Mouse (Mus musculus) limb, embryonic 15.5 days (tissue): ENCODE data around the gene Slc7a10. TPM values are rescaled to one million over a fixed set of nuclear protein-coding genes. Genes with fewer than 3 reads are reported as not detected.
"Not testable (repeated sequence)": the region's sequence is repeated elsewhere in the genome, so short reads cannot be mapped to it uniquely, and the experiment has no call there.

Experiments
- ATAC-seq: fragments of 200-750 bp; cut with Nextera tagmentation; 2 replicates; pipeline ENCODE4 v1.8.0; 2017; ENCODE audit warnings: low read depth, moderate TSS enrichment; ENCODE audit not compliant: insufficient number of reproducible peaks, low FRiP score, low TSS enrichment
- H3K27ac ChIP-seq: fragments of 300-500 bp; sonication (generic); 2 replicates; pipeline ENCODE4 v1.5.1; 2015; ENCODE audit warnings: moderate library complexity, mild to moderate bottlenecking, inconsistent platforms
- H3K27me3 ChIP-seq: fragments of 300-500 bp; sonication (generic); 2 replicates; pipeline ENCODE4 v1.6.1; 2015; ENCODE audit warnings: inconsistent platforms
- H3K36me3 ChIP-seq: fragments of 300-500 bp; sonication (generic); 2 replicates; pipeline ENCODE4 v1.6.1; 2015; ENCODE audit warnings: inconsistent platforms
- H3K4me1 ChIP-seq: fragments of 300-500 bp; sonication (generic); 2 replicates; pipeline ENCODE4 v1.6.1; 2015; ENCODE audit warnings: inconsistent platforms
- H3K4me2 ChIP-seq: fragments of 300-500 bp; sonication (generic); 2 replicates; pipeline ENCODE4 v1.6.1; 2015; ENCODE audit warnings: mild to moderate bottlenecking, inconsistent platforms
- H3K4me3 ChIP-seq: fragments of 300-500 bp; sonication (generic); 2 replicates; pipeline ENCODE4 v1.5.1; 2015; ENCODE audit warnings: mild to moderate bottlenecking, inconsistent platforms
- H3K9ac ChIP-seq: fragments of 300-500 bp; sonication (generic); 2 replicates; pipeline ENCODE4 v1.6.1; 2015; ENCODE audit warnings: inconsistent platforms
- H3K9me3 ChIP-seq: fragments of 300-500 bp; sonication (generic); 2 replicates; pipeline ENCODE4 v1.6.1; 2016; ENCODE audit warnings: inconsistent platforms
- WGBS: fragments of 180-500 bp; shearing (Covaris S2); methylation state at CpG from one replicate; pipeline ENCODE4 v1.1.7; 2015; 5-methylcytosine and 5-hydroxymethylcytosine counted together
- polyA plus RNA-seq: library from polyadenylated mRNA; unstranded; fragments of >200 nt; fragmentation: Nextera tagmentation; extraction: Ambion mirVana; gene quantifications from 2 replicates; pipeline ENCODE4 v1.2.1, GENCODE M21; 2015

The Slc7a10 gene
- polyA plus RNA-seq, 1 experiment from 2014 or later: 6.7 TPM

DNA sequence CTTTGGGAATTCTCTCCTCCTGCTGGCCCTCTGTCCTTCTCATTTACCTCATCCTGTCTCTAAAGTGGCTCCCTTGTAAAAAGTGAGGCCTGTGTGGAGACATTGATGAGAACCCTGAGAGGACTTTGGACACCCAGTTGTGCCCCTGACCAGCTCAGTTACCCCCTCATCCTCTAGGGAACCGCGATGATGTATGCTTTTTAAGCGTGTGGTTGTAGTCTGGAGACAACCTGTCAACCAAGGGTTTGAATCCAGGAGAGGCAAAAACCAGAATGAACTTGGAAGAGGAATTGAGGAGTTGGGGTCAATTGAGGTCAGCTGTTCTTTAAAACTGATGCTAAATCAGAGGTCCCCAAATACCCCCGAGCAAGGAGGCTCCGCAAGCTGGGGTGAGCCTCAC, 29.5 kb downstream of the Slc7a10 start:
- ATAC-seq: no peak
- WGBS: 43% methylated on average over 5 of the region's 5 CpGs
- H3K27me3 ChIP-seq: peaks cover 5% of the 10 kb centered on the region; the same call in 1 of the 2 replicates
- no peak overlapping the region for H3K27ac ChIP-seq
- peak overlapping the region; percentile 78 for H3K4me3 ChIP-seq
- no peak overlapping the region for H3K9ac ChIP-seq
- H3K4me2 ChIP-seq: peak overlapping the region; percentile 86
- H3K9me3 ChIP-seq: no peaks in the 10 kb centered on the region
- peaks cover 18% of the 10 kb centered on the region for H3K4me1 ChIP-seq
- peaks cover 9% of the 10 kb centered on the region for H3K36me3 ChIP-seq

DNA sequence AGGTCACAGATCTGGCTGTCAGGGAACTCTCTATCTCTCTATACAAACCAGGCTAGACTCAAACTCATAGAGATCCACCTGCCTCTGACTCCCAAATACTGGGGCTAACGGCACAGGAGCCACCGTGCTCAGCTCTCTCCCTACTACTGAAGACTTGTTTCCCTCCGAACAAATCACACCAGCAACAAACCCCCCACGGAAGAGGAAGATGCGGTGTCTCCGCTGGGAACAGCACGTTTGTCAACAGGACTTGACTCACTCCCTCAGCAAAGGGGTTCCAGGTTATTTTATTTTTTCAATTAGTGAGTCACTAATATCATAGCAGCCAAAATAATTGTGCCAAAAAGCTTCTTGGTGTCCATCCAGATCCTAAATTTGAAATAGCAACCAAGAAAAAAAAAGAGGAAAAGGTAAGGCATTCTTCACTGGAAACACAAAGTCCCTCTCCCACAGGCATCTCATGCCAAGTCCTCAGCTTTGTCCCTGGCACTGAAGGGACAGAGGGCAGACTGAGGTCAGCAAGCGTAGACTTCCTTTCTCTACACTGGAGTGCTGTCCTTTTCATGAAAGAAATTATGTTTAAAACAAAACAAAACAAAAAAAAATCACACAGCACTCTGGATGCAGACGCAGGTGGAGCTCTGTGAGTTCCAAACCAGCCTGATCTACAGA, 34.6 kb downstream of the Slc7a10 start:
- H3K4me2 ChIP-seq: no peak overlapping the region
- H3K4me3 ChIP-seq: no peak overlapping the region
- H3K4me1 ChIP-seq: peaks cover 1% of the 10 kb centered on the region; the same call in 1 of the 2 replicates
- no peak overlapping the region for H3K9ac ChIP-seq
- no peaks in the 10 kb centered on the region for H3K9me3 ChIP-seq
- 75% methylated on average over 9 of the region's 9 CpGs for WGBS
- no peaks in the 10 kb centered on the region for H3K27me3 ChIP-seq
- no peak overlapping the region for H3K27ac ChIP-seq
- H3K36me3 ChIP-seq: no peaks in the 10 kb centered on the region
- no peak for ATAC-seq

DNA sequence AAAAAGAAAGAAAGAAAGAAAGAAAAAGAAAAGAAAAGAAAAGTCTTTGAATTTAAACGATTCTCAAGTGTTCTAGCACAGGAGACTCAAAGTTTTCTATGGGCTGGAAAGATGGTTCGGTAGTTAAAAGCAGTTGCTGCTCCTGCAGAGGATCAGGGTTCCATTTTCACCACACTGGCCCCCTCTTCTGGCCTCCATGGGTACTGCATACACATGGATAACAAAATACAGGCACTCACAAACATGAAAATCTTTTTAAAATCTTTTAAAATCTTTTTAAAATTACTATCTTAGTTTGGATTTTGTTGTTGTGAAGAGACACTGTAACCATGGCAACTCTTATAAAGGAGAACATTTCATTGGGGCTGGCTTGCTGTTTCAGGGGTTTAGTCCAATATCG, 44.1 kb downstream of the Slc7a10 start:
- WGBS: 78% methylated on average over 3 of the region's 3 CpGs
- H3K9ac ChIP-seq: no peak overlapping the region
- no peak overlapping the region for H3K27ac ChIP-seq
- no peaks in the 10 kb centered on the region for H3K9me3 ChIP-seq
- H3K4me1 ChIP-seq: peaks cover 8% of the 10 kb centered on the region; the same call in 1 of the 2 replicates
- H3K4me2 ChIP-seq: no peak overlapping the region
- ATAC-seq: no peak
- no peaks in the 10 kb centered on the region for H3K27me3 ChIP-seq
- no peaks in the 10 kb centered on the region for H3K36me3 ChIP-seq
- H3K4me3 ChIP-seq: no peak overlapping the region

DNA sequence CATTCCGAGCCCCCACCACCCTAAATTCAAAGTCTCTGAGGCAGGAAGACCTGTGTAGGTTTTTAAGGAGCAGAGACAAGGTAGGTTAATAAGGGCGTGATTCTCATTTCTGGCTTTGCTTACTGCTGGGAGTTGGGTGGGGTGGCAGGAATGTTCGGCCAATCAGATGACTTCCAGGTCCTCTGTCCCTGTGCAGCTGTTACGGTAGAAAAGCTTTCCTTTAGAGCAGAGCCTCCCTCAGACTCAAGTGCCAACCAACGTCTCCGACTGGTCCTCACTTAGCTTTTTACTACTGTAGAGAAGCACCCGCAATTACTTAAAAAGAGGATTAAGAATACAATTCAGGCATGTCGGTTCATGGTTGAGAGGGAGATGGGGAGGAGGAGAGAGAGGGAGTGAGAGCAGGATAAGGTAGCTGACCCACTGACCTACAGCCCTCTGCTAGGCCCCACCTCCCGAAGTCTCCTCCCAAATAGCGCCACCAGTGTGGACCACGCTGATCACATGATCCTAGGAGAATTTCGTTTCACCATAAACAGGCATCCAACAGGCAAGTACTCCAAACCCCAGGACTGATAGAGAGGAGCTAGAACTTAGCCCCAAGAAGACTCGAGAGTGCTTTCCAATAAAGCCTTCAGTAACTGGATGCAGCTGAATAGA, 46.7 kb downstream of the Slc7a10 start:
- no peak overlapping the region for H3K27ac ChIP-seq
- no peak for ATAC-seq
- H3K9me3 ChIP-seq: no peaks in the 10 kb centered on the region
- no peak overlapping the region for H3K9ac ChIP-seq
- no peaks in the 10 kb centered on the region for H3K27me3 ChIP-seq
- H3K4me1 ChIP-seq: peaks cover 15% of the 10 kb centered on the region
- no peak overlapping the region for H3K4me2 ChIP-seq
- no peaks in the 10 kb centered on the region for H3K36me3 ChIP-seq
- no peak overlapping the region for H3K4me3 ChIP-seq
- 28% methylated on average over 13 of the region's 13 CpGs for WGBS

DNA sequence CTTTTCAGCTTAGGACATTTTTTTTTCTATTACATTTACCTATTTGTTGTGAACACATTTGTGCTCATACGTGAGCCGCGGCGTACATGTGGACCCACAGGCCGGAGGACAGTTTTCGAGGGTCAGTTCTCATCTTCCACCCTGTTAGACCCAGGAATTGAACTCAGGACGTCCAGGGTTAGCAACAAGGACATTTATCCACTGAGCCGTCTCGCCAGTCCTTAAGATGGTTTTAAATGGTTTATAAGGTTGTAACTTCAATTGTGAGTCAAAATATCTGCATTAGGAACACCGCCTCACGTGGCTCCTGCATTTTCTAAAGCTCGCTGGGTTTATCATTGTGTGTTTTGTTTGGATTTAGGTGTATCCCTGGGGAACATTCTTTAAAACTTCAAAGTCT, 47.7 kb downstream of the Slc7a10 start:
- H3K9me3 ChIP-seq: no peaks in the 10 kb centered on the region
- no peaks in the 10 kb centered on the region for H3K27me3 ChIP-seq
- H3K4me2 ChIP-seq: peak overlapping the region; percentile 52
- ATAC-seq: no peak
- no peaks in the 10 kb centered on the region for H3K36me3 ChIP-seq
- peaks cover 15% of the 10 kb centered on the region for H3K4me1 ChIP-seq
- WGBS: 44% methylated on average over 12 of the region's 12 CpGs
- peak overlapping the region; percentile 47 for H3K9ac ChIP-seq
- H3K4me3 ChIP-seq: peak overlapping the region; percentile 63
- peak overlapping the region; percentile 93 for H3K27ac ChIP-seq

DNA sequence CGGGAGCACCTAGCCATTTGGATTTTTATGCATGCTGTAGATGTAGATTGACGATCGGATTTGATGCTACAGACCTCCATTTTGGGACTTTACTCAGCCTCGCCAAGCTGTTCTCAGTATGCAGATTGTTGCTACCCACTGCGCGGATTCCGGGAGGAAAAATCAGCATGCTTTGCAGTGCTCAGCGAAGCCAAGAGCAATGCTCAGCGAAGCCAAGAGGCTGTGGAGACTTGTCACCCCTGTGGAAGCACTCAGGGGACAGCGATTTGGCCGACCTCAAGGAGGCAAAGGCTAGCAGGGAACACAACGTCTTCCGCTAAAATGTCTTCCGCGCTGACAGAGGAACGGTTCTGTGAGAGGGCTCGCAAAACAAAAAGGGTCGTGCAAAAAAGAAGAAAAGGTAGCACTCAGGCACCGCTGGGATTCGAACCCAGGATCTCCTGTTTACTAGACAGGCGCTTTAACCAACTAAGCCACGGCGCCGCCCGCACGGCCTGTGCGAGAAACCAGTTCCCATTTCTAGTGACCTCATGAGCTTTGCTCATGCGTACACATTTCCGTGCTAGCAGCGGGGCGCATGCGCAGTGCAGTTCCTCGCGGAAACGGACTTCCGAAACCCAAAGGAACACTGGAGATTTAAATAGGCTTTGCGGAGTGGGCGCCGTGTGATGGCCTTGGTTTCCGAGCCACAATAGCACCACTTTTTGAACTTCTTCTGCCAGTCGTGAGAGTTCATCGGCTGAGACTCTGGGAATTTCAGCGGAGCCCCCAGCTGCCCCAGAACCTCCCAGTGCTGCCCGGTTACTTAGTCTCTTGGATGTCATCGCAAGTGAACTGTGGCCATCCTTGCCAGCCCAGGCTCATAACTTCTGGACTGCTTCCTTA, 48.4 kb downstream of the Slc7a10 start:
- Histone ChIP-seq H3K4me2 (peak overlapping the region; percentile 52), H3K9ac (peak overlapping the region; percentile 47), H3K27ac (peak overlapping the region; percentile 95), H3K4me1 (peaks cover 15% of the 10 kb centered on the region), H3K27me3 (no peaks in the 10 kb centered on the region), H3K9me3 (no peaks in the 10 kb centered on the region), H3K4me3 (peak overlapping the region; percentile 63), H3K36me3 (no peaks in the 10 kb centered on the region)
- peak; percentile 95 for ATAC-seq
- under 1% methylated on average over 45 of the region's 45 CpGs for WGBS

DNA sequence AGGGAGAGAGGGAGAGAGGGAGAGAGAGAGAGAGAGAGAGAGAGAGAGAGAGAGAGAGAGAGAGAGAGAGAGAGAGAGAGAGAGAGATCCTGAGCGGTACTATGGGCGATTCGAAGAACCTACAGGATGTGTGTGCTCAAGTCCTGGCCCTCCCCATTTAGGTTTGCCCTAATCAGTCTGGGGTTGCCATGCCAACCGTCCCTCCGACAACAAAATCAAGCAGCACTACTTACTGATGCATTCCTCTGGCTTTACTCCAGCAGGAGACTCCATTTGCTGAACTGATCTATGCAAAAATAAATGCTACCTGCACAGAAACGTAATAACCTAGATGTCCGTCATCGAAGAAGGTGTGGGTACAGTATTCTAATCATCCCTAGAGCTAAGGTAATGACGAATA, 49.1 kb downstream of the Slc7a10 start:
- peak overlapping the region; percentile 45 for H3K4me2 ChIP-seq
- peak overlapping the region; percentile 63 for H3K4me3 ChIP-seq
- H3K9ac ChIP-seq: no peak overlapping the region
- H3K4me1 ChIP-seq: peaks cover 15% of the 10 kb centered on the region
- no peaks in the 10 kb centered on the region for H3K27me3 ChIP-seq
- no peak for ATAC-seq
- peak overlapping the region; percentile 84 for H3K27ac ChIP-seq
- H3K36me3 ChIP-seq: no peaks in the 10 kb centered on the region
- 19% methylated on average over 9 of the region's 9 CpGs for WGBS
- H3K9me3 ChIP-seq: no peaks in the 10 kb centered on the region

DNA sequence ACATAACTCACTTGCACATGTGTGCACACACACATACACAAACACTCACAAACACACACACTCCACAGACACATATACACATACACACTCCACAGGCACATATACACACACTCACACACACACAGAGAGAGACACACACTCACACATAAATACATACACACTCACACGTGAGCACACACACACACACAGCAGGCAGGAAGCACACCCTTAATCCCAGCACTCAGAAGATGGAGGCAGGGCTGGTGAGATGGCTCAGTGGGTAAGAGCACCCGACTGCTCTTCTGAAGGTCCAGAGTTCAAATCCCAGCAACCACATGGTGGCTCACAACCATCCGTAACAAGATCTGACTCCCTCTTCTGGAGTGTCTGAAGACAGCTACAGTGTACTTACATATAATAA, 51.8 kb downstream of the Slc7a10 start:
- not testable (repeated sequence) for H3K27ac ChIP-seq, H3K36me3 ChIP-seq, ATAC-seq, H3K9me3 ChIP-seq, H3K4me2 ChIP-seq, H3K27me3 ChIP-seq, H3K4me3 ChIP-seq, H3K9ac ChIP-seq
- 63% methylated on average over 2 of the region's 3 CpGs for WGBS
- peaks cover 15% of the 10 kb centered on the region for H3K4me1 ChIP-seq

Other genes starting within 250 kb of the Slc7a10 start
- 36.6 and 43.0 TPM in 2 replicates for gene Cebpg, start 129.8 kb upstream of the Slc7a10 start, polyA plus RNA-seq
- gene Cebpa, start 67.1 kb upstream of the Slc7a10 start, polyA plus RNA-seq: 13.6 and 16.5 TPM in 2 replicates
- gene Lrp3, start 29.1 kb downstream of the Slc7a10 start, polyA plus RNA-seq: 8.3 and 8.8 TPM in 2 replicates
- gene Gpatch1, start 132.1 kb downstream of the Slc7a10 start, polyA plus RNA-seq: 14.8 and 16.1 TPM in 2 replicates
- gene Rhpn2, start 147.8 kb downstream of the Slc7a10 start, polyA plus RNA-seq: 2.8 and 2.9 TPM in 2 replicates
- gene Faap24, start 210.5 kb downstream of the Slc7a10 start, polyA plus RNA-seq: 15.6 and 16.0 TPM in 2 replicates
- gene Cep89, start 210.7 kb downstream of the Slc7a10 start, polyA plus RNA-seq: 34.6 and 34.9 TPM in 2 replicates